Mouse (Mus musculus) kidney, postnatal 10 days (tissue): ENCODE measurements around the gene Chek2.
"Not testable (repeated sequence)": the region's sequence is repeated elsewhere in the genome, so short reads cannot be mapped to it uniquely, and the experiment has no call there.

Experiments
- DNase-seq: peaks from one replicate; pipeline ENCODE4 v3.0.0; 2021; ENCODE audit warnings: mixed read lengths

Chek2 gene

DNA sequence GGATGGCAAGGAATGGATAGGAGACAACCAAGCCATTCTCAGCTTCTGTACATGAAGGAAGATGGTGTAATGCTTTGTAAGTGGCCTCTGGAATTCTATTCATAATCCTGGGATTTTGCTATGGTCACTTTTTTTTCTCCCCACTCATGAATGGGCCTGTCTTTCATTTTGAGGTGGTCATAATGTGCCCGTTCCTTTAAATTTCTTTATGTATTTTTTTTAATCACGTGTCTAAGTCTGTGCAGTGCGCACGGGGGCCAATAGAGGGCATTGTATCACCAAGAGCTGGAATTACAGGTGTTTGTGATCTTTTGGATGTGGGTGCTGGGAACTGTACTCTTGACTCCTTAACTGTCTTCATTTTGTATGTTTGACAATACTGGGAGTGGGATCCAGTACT, 686 bp downstream of the Chek2 start:
- peak; percentile 61 for DNase-seq

- DNase-seq: no peak
Measured at GRCm38 (mm10) chr5:110841046-110841862, 1.5 kb downstream of the Chek2 start.

DNA sequence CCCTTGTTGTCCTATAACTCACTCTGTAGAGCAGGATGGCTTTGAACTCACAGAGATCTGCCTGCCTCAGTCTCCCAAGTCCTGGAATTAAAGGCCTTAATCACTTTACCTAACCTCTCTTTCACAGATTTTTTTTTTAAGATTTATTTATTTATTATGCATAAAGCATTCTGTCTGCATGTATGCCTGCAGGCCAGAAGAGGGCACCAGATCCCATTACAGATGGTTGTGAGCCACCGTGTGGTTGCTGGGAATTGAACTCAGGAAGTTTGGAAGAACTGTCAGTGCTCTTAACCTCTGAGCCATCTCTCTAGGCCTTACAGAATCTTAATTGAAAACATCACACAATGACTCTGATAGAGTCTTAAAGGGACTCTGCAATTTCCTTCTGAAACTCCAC, 13.2 kb downstream of the Chek2 start:
- no peak for DNase-seq

DNA sequence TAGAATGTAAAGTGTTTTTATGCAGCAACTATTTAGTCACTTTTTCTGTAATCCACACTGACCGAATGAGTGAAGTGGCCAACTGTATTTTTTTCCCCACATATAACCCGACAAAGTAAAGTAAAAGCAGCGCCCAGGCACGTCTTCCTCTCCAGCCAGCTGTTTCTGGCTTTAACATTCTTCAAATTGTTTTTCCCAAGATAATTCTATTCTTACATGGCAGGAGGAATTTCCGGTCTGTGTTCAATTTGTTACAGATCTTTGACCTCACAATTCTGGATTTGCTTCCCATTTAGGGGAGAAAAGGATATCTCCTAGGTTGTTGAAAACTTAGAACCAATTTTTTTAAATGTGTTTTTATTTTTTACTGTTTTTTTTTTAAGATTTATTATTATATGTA, 17.3 kb downstream of the Chek2 start:
- peak; percentile 39 for DNase-seq

GRCm38 (mm10) chr5:110859013-110859650, 19.4 kb downstream of the Chek2 start:
- peak; percentile 80 for DNase-seq

GRCm38 (mm10) chr5:110860445-110860844, 20.7 kb downstream of the Chek2 start:
- DNase-seq: no peak

- no peak for DNase-seq
Measured at GRCm38 (mm10) chr5:110868460-110868859, 28.7 kb downstream of the Chek2 start.

DNA sequence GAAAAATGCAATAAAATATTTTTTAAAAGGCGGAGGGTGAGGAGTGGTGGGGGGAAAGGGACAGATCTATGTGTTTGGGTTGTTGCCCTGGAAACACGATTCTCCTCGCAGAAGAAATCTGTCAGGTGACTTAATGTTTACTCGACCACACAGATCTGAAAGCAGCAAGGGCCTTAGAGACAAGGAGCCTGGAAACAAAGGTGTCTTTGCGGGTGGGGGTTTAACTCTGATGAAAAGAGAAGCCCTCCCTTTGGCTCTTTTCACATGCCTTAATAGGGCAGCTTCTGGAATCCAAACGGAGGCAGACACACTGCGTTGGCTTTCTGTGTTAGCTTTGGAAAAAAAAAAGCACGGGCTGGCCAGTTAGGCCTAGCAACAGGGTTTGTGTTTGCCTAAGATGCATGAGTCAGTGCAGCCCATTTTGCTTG, 29.5 kb downstream of the Chek2 start:
- no peak for DNase-seq

GRCm38 (mm10) chr5:110873160-110873559, 33.4 kb downstream of the Chek2 start:
- DNase-seq: no peak

- peak; percentile 35 for DNase-seq
Measured at GRCm38 (mm10) chr5:110874711-110875110, 34.9 kb downstream of the Chek2 start.

GRCm38 (mm10) chr5:110875286-110875685, 35.5 kb downstream of the Chek2 start:
- no peak for DNase-seq

DNA sequence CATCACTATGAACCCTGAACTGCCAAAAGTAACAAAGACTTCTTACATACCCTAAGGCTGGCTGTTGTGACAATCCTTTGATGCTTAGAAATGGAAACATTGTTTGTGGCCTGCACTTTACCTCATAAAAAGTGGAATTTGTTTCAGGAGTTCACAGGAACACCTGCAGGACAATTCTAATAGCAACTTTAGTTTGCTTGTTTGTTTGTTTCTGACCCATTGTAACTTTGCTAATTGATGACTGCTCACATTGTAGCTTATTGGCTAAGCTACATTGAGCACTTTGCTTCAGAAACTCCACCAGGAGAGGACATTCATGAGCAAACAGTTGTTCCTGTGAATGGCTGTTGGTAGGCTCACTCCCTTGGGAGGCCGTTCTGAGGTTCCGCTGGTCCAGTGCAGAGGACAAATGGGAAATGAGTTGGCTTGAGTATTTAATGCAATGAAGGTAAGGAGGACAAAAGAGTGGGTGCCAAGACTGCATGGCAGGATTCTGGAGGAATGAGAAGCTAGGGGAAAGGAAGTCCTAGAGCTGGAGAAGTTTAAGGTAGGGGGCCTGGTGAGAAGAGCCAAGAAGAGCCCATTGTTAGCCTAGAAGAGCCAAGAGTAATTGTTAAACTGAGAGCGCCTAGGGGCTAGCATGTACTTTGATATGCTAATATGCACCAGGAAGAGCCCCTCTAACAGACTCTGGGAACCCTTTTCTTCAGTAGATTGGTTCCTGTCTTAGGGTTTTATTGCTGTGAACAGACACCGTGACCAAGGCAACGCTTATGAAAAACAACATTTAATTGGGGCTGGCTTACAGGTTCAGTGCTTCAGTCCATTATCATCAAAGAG, 38.1 kb downstream of the Chek2 start:
- DNase-seq: no peak

- not testable (repeated sequence) for DNase-seq
Measured at GRCm38 (mm10) chr5:110878526-110878925, 38.7 kb downstream of the Chek2 start.

DNA sequence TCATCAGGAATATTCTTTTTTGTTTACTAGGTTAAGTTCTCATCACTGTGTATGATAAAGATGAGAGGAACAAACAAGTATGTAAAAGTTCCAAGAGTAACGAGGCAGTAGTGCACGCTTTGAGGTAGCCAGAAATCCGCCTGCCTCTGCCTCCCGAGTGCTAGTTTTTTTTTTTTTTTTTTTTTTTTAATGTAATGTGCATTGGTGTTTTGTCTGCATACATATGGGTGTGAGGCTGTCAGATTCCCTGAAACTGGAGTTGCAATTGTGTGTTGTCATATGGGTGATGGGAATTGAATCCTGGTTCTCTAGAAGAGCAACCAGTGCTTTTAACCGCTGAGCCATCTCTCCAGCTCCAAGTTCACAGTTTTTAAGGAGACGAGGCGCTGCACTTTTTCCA, 39.3 kb downstream of the Chek2 start:
- no peak for DNase-seq

DNA sequence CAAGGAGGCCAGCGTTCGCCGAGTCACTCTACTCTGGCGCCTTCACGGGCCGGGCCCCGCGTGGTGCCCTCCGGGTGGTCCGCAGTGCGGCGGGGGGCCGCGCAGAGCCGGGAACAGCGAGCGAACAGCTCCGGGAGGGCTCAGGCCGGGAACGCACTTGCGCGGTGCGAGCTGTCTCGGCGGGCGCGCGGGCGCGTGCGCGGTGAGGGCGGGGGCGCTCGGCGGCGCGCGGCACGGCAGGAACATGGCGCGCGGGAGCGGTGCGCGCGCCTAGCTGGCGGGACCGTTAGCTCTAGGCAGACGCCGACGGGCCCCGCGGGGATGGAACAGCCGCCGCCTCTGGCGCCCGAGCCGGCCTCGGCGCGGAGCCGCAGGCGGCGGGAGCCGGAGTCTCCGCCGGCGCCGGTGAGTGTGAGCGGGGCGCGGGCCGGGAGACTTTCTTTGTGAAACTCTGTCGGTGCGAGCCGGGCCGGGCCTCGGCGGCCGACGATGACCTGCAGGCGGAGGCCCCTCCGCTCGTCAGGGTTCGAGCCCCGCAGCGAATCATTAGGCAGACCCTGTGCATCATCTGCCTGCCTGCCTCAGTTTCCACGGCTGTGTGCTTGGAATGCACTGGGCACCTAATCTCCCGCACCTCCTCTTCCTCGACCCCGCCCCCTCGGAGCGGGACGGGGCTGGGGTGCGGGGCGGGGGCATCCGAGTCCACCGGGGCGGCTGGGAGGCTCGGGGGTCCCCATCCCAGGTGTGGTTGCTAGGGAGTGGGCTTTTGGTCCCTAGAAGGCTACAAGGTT, 40.0 kb downstream of the Chek2 start, which contains the start of gene Ttc28:
Gene Ttc28 (plus strand): TSS at position 220 of the 791 bp plus-strand sequence.
- DNase-seq: peak; percentile 94

- DNase-seq: no peak
Measured at GRCm38 (mm10) chr5:110888596-110888995, 48.8 kb downstream of the Chek2 start.

- no peak for DNase-seq
Measured at GRCm38 (mm10) chr5:110889945-110890344, 50.2 kb downstream of the Chek2 start.

DNA sequence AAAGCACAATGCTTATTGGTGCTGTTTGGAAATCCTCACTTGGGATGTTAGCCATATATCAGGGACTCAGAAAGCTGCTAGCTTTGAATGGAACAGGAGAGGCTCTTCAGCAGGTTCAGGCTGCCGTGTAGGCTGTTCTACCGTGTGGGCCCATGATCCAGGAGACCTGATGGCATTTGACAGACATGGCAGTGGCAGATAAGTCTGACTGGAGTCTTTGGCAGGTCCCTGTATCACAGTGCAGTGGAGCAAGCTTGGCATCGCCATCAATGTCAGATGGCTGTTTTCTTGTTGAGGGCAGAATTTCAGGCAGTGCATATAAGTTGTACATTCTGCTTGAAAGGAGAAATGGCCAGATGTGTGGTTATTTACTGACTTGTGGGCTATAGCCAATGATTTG, 50.8 kb downstream of the Chek2 start:
- DNase-seq: no peak

GRCm38 (mm10) chr5:110897114-110897788, 57.5 kb downstream of the Chek2 start:
- no peak for DNase-seq

GRCm38 (mm10) chr5:110898169-110898568, 58.4 kb downstream of the Chek2 start:
- DNase-seq: no peak

DNA sequence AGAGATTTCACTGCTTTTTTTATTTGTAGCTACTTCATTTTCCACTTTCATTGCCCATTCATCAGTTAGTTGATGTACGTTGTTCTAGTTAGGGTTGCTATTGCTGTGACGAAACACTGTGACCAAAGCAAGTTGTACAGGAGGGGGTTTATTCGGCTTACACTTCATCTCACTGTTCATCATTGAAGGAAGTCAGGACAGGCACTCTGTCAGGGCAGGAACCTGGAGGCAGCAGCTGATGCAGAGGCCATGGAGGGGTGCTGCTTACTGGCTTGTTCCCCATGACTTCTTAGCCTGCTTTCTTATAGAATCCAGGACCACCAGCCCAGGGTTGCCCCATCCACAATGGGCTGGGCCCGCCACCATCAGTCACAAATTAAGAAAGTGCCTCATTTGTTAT, 59.0 kb downstream of the Chek2 start:
- DNase-seq: no peak

DNA sequence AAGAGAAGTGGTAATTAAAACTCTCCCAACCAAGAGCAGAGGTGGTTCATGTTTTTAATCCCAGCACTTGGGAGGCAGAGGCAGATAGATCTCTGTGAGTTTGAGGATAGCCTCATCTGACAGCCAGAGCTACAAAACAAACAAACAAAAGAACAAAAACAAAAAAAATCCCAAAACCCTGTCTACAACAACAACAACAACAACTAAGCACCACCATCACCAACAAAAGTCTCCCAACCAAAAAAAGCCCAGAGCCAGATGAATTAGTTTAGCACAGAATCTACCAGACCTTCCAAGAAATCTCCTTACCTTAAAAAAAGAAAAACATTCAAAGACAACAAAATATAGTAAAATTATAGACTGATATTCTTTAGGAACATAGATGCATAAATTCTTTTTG, 60.6 kb downstream of the Chek2 start:
- DNase-seq: no peak
